Mouse (Mus musculus) ES-E14 (cell line): ENCODE measurements around the gene Olfr829.
"Not testable (repeated sequence)": the region's sequence is repeated elsewhere in the genome, so short reads cannot be mapped to it uniquely, and the experiment has no call there.

ENCODE experiments used
- CHD2 ChIP-seq: IDR thresholded peaks from 2 replicates; pipeline ENCODE4 v1.6.1; 2014; ENCODE audit warnings: mild to moderate bottlenecking, low read depth, low read length, inconsistent platforms
- HCFC1 ChIP-seq: IDR thresholded peaks from 2 replicates; pipeline ENCODE4 v1.6.1; 2012; ENCODE audit warnings: low read length, inconsistent platforms, borderline replicate concordance; ENCODE audit not compliant: insufficient read depth
- MAFK ChIP-seq: IDR thresholded peaks from 2 replicates; pipeline ENCODE4 v1.6.1; 2014; ENCODE audit warnings: mild to moderate bottlenecking, low read depth, low read length, inconsistent platforms; ENCODE audit not compliant: insufficient read depth
- ZC3H11A ChIP-seq: IDR thresholded peaks from 2 replicates; pipeline ENCODE4 v1.6.1; 2012; ENCODE audit warnings: low read depth, mild to moderate bottlenecking, inconsistent platforms, low read length, borderline replicate concordance
- ZNF384 ChIP-seq: IDR thresholded peaks from 2 replicates; pipeline ENCODE4 v1.6.1; 2012; ENCODE audit warnings: low read depth, low read length, inconsistent platforms

DNA sequence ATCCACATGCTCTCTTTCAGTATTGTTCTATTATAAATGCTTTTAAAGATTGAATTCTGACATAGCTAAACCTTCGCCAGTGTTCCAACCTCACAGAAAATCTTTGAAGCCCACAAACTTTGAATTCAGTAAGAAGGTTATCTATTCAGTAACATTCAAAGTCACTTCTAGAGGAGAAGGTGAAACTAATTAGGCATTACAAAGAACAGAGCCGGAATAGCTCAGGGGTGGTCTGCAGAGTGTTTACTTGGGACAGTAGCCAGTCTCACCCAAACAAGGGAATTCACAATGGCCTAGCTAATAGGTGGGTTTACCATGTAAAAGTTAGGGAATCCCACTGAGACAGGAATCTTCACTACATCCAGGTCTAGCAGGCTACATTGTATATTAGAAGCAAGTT is 53.0 kb downstream of the Olfr829 start:
- not testable (repeated sequence) for TF ChIP-seq CHD2, HCFC1, ZC3H11A, MAFK, ZNF384
